Mouse (Mus musculus) intestine, embryonic 14.5 days (tissue): ENCODE results near the gene Srcin1. TPM values are rescaled to one million over a fixed set of nuclear protein-coding genes. Genes with fewer than 3 reads are reported as not detected.

Experiments
- ATAC-seq: fragments of 200-750 bp; cut with Nextera tagmentation; replicated peaks from 2 replicates; pipeline ENCODE4 v1.8.0; 2017; ENCODE audit warnings: low read depth, moderate number of reproducible peaks, moderate TSS enrichment, moderate library complexity; ENCODE audit not compliant: low FRiP score, low TSS enrichment
- DNase-seq: peaks from one replicate; pipeline ENCODE4 v3.0.0-alpha.2; 2018; ENCODE audit warnings: low spot score
- H3K27ac ChIP-seq: fragments of 300-500 bp; sonication (generic); 2 replicates; pipeline ENCODE4 v1.5.1; 2014; ENCODE audit warnings: low read depth, mild to moderate bottlenecking, control low read depth
- H3K27me3 ChIP-seq: fragments of 300-500 bp; sonication (generic); replicated peaks from 2 replicates; pipeline ENCODE4 v1.6.1; 2014; ENCODE audit warnings: low read length, control low read depth; ENCODE audit not compliant: control insufficient read depth, insufficient read depth
- H3K36me3 ChIP-seq: fragments of 300-500 bp; sonication (generic); 2 replicates; pipeline ENCODE4 v1.6.1; 2014; ENCODE audit warnings: low read length, control low read depth; ENCODE audit not compliant: control insufficient read depth, insufficient read depth
- H3K4me1 ChIP-seq: fragments of 300-500 bp; sonication (generic); replicated peaks from 2 replicates; pipeline ENCODE4 v1.6.1; 2014; ENCODE audit warnings: low read length, control low read depth, mixed read lengths; ENCODE audit not compliant: control insufficient read depth, insufficient read depth
- H3K4me2 ChIP-seq: fragments of 300-500 bp; sonication (generic); 2 replicates; pipeline ENCODE4 v1.6.1; 2014; ENCODE audit warnings: low read length
- H3K4me3 ChIP-seq: fragments of 300-500 bp; sonication (generic); 2 replicates; pipeline ENCODE4 v1.5.1; 2014; ENCODE audit warnings: low read depth, low read length, control low read depth, mixed read lengths
- H3K9ac ChIP-seq: fragments of 300-500 bp; sonication (generic); 2 replicates; pipeline ENCODE4 v1.6.1; 2014; ENCODE audit warnings: mild to moderate bottlenecking, low read length
- H3K9me3 ChIP-seq: fragments of 300-500 bp; sonication (generic); 2 replicates; pipeline ENCODE4 v1.6.1; 2016; ENCODE audit warnings: low read length, control low read depth; ENCODE audit not compliant: control insufficient read depth
- WGBS: fragments of 180-500 bp; shearing (Covaris S2); extraction: QIAGEN DNeasy Blood & Tissue Kit; methylation state at CpG from one replicate; pipeline ENCODE4 v1.1.7; 2014; 5-methylcytosine and 5-hydroxymethylcytosine counted together
- polyA plus RNA-seq: library from polyadenylated mRNA; unstranded; fragments of >200 nt; fragmentation: Nextera tagmentation; extraction: Ambion mirVana; gene quantifications from 2 replicates; pipeline ENCODE4 v1.2.1, GENCODE M21; 2014

The Srcin1 gene
- polyA plus RNA-seq, 1 experiment from 2014 or later, result 0.16 TPM

DNA sequence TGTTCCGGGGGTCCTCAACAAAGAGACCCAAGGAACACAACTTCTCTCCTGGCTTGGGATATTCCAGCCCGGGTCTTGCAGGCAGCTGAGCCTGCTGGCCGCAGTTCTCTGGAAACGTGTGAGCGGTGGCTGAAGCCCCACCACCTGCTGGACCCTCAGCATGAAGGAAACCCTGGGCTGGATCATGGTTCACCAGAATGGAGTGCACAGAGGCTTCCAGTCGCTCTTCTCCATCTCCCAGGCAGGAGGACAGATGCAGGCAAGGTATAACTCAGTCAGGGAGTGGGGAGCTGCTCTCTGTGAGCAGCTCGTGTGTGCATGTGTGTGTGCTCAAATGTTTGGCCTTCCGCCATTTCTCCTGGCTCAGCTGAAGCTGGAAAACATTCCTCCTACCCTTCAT is 7.3 kb downstream of the Srcin1 start:
- Histone ChIP-seq H3K4me3 (no peak overlapping the region), H3K27me3 (peaks cover 74% of the 10 kb centered on the region), H3K4me1 (peaks cover 11% of the 10 kb centered on the region; the same call in 1 of the 2 replicates), H3K36me3 (no peaks in the 10 kb centered on the region), H3K9me3 (no peaks in the 10 kb centered on the region), H3K4me2 (no peak overlapping the region), H3K27ac (no peak overlapping the region), H3K9ac (no peak overlapping the region)
- no peak; the same call in 1 of the 2 replicates for ATAC-seq
- WGBS, result 9% methylated on average over 8 of the region's 8 CpGs
- peak; percentile 92 for DNase-seq

- H3K9ac ChIP-seq, result no peak overlapping the region
- WGBS, result 29% methylated on average over 11 of the region's 11 CpGs
- H3K27me3 ChIP-seq, result peaks cover 65% of the 10 kb centered on the region
- no peak overlapping the region for H3K27ac ChIP-seq
- no peaks in the 10 kb centered on the region for H3K36me3 ChIP-seq
- H3K4me1 ChIP-seq, result peaks cover 11% of the 10 kb centered on the region; the same call in 1 of the 2 replicates
- no peak overlapping the region for H3K4me2 ChIP-seq
- no peak for DNase-seq
- no peak overlapping the region for H3K4me3 ChIP-seq
- H3K9me3 ChIP-seq, result no peaks in the 10 kb centered on the region
- ATAC-seq, result no peak
Measured at GRCm38 (mm10) chr11:97567480-97567879, 8.5 kb downstream of the Srcin1 start.

DNA sequence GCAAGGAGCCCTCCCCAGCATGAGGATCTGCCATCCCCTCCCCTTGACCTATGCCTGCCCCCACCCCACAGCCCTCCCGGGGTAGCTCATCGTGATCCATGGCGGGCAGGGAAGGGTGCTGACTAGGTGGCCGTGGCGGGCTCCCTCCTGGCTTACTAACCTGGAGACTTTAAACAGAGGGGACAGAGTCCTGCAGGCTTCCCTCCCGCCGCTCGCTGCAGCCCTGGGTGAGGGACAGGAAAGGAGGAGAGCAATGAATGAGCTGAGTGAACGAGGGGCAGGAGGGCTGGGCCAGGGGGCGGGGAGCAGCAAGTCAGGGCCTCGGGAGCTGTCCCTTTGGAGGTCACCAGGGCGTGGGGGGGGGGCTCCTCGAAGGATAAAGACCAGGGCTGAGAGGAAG is 9.4 kb downstream of the Srcin1 start:
- Histone ChIP-seq H3K9ac (no peak overlapping the region), H3K27ac (no peak overlapping the region), H3K4me3 (no peak overlapping the region), H3K4me2 (no peak overlapping the region), H3K36me3 (no peaks in the 10 kb centered on the region), H3K4me1 (peaks cover 11% of the 10 kb centered on the region; the same call in 1 of the 2 replicates), H3K27me3 (peaks cover 56% of the 10 kb centered on the region), H3K9me3 (no peaks in the 10 kb centered on the region)
- WGBS, result 5% methylated on average over 13 of the region's 13 CpGs
- ATAC-seq (no peak), DNase-seq (no peak)

- 0 out of 2 replicates have a peak, but pooled peaks cover 5% of the 10 kb centered on the region for H3K4me1 ChIP-seq
- peaks cover 38% of the 10 kb centered on the region for H3K27me3 ChIP-seq
- H3K4me3 ChIP-seq, result no peak overlapping the region
- no peaks in the 10 kb centered on the region for H3K36me3 ChIP-seq
- ATAC-seq (no peak), DNase-seq (no peak)
- H3K27ac ChIP-seq, result no peak overlapping the region
- H3K9me3 ChIP-seq, result no peaks in the 10 kb centered on the region
- no peak overlapping the region for H3K4me2 ChIP-seq
- WGBS, result 55% methylated on average over 14 of the region's 14 CpGs
- H3K9ac ChIP-seq, result no peak overlapping the region
Measured at GRCm38 (mm10) chr11:97563730-97564129, 12.3 kb downstream of the Srcin1 start.

- H3K4me2 ChIP-seq, result no peak overlapping the region
Measured at GRCm38 (mm10) chr11:97562536-97562935, 13.4 kb downstream of the Srcin1 start.

DNA sequence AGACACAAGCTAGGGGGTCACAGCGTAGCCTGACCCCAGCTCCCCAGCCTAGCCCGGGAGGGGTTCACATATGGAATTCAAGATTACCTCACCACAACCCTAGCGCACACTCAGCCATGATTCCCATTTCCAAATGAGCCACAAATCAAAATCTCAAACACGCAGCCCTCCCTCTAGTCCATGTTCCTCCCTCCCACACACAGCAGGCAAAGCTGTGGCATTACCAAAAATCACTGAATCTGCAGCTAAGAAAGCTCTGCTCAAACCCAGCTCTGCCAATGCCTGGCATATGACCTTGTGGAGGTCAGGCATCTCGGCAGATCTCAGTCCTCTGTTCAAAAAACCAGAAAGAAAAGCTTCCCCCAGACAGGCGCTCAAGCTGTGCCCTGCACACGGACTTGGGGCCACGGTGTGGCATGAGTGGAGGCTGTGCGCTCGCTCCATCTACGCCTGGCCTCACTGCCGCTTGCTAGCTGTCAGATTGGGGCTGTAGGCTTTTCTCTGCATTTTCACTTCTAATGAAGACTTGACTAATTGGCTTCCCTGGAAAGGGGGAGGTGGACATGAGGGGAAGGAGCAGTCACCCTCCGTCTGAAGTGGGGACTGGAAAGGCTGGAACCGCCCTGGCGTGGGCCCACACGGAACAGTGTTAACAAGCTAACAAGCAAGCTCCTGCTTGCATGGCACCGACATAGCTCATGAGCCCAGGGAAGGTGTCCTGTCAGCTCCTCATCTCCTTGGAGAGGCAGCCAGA is 15.6 kb downstream of the Srcin1 start:
- no peak overlapping the region for H3K4me3 ChIP-seq
- H3K27me3 ChIP-seq, result peaks cover 16% of the 10 kb centered on the region; the same call in 1 of the 2 replicates
- no peak overlapping the region for H3K27ac ChIP-seq
- no peak overlapping the region for H3K4me2 ChIP-seq
- H3K4me1 ChIP-seq, result 0 out of 2 replicates have a peak, but pooled peaks cover 3% of the 10 kb centered on the region
- no peaks in the 10 kb centered on the region for H3K36me3 ChIP-seq
- 44% methylated on average over 17 of the region's 17 CpGs for WGBS
- H3K9ac ChIP-seq, result no peak overlapping the region
- no peaks in the 10 kb centered on the region for H3K9me3 ChIP-seq
- DNase-seq, result no peak
- ATAC-seq, result no peak

More at GRCm38 (mm10) chr11:97562536-97562935, 13.4 kb downstream of the Srcin1 start:
- Histone ChIP-seq H3K4me1 (0 out of 2 replicates have a peak, but pooled peaks cover 2% of the 10 kb centered on the region), H3K4me3 (no peak overlapping the region), H3K27me3 (peaks cover 36% of the 10 kb centered on the region), H3K36me3 (no peaks in the 10 kb centered on the region), H3K9ac (no peak overlapping the region), H3K27ac (no peak overlapping the region), H3K9me3 (no peaks in the 10 kb centered on the region)
- DNase-seq, result no peak
- 36% methylated on average over 3 of the region's 3 CpGs for WGBS
- no peak for ATAC-seq

GRCm38 (mm10) chr11:97559549-97559948 is 16.4 kb downstream of the Srcin1 start:
- Histone ChIP-seq H3K9ac (no peak overlapping the region), H3K4me3 (no peak overlapping the region), H3K27me3 (0 out of 2 replicates have a peak, but pooled peaks cover 8% of the 10 kb centered on the region), H3K4me1 (0 out of 2 replicates have a peak, but pooled peaks cover 3% of the 10 kb centered on the region), H3K9me3 (no peaks in the 10 kb centered on the region), H3K4me2 (no peak overlapping the region), H3K36me3 (no peaks in the 10 kb centered on the region), H3K27ac (no peak overlapping the region)
- ATAC-seq (no peak), DNase-seq (no peak)
- WGBS, result 47% methylated on average over 4 of the region's 4 CpGs

DNA sequence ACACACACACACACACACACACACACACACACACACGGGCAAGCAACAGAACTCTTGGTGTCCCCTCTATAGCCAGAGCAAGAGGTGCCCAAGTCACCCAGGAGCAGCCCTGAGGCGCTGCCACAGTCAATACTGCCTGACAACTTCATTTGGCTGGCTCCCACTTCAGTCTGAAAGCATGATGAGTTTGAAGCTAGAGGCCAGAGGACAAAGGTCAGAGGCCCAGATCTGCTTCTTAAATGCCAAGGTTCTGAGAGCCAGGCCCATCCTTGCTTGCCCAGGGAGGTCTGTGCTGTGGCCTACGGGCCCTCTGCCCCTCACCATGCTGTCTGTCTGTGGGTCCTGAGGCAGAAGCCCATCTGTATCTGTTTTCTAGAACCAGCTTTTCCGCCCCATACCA is 18.1 kb downstream of the Srcin1 start:
- H3K36me3 ChIP-seq, result no peaks in the 10 kb centered on the region
- ATAC-seq, result no peak
- no peak overlapping the region for H3K27ac ChIP-seq
- no peak overlapping the region for H3K4me3 ChIP-seq
- H3K27me3 ChIP-seq, result 0 out of 2 replicates have a peak, but pooled peaks cover 2% of the 10 kb centered on the region
- 0 out of 2 replicates have a peak, but pooled peaks cover 3% of the 10 kb centered on the region for H3K4me1 ChIP-seq
- no peak for DNase-seq
- no peak overlapping the region for H3K9ac ChIP-seq
- no peak overlapping the region for H3K4me2 ChIP-seq
- 46% methylated on average over 4 of the region's 4 CpGs for WGBS
- no peaks in the 10 kb centered on the region for H3K9me3 ChIP-seq
